Mouse (Mus musculus): ENCODE measurements around the gene Hspa1l.

Hspa1l gene

GRCm38 (mm10) chr17:35027277-35028068 is 55.0 kb downstream of the Hspa1l start, which contains the start of gene Sapcd1:
TSS of gene Sapcd1 (minus strand) at chr17:35028016.
- DNase-seq: peak in 1 of 2 experiments; percentile 33

DNA sequence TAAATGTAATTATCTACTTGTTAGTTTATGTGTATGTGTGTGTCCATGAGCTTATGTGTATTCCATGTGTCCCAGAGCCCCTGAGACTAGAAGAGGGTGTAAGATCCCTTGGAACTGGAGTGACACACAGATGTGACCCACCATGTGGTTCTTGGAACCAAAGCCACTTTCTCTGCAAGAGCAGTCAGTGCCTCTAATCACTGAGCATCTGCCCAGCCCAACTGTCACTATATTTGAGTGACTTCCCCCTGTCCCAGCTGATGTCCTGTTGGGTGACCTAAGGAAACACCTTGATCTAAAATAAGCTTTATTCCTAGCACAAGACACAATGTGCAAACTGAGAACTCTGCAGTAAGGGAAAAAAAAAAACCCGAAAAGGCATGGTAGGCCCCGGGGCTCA is 55.8 kb downstream of the Hspa1l start:
- peak in 1 of 2 experiments; percentile 23 for DNase-seq
